Mouse (Mus musculus): Measurements from ENCODE around the gene Rbm20.

Rbm20 gene

DNA sequence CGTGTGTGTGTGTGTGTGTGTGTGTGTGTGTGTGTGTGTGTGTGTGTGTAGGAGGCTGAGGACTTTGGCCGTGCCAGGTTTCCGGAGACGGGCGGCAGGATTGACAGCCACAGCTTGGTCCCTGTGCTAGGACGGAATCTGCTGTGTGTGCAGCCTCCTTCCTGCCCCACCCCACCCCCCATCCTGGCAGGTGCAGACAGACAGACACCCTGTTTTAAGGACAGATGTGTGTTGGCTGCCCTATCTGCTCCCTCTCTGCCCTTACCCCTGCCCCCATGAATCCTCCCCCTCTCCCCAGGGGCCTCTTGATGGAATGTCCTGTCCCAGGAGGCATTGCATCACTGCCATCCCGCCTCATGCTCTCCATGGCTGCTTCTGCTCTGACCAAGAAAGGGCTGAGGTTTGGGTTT lies 77.3 kb downstream of the Rbm20 start:
- DNase-seq (ENCODE audit: low read depth, low spot score), result no peak

DNA sequence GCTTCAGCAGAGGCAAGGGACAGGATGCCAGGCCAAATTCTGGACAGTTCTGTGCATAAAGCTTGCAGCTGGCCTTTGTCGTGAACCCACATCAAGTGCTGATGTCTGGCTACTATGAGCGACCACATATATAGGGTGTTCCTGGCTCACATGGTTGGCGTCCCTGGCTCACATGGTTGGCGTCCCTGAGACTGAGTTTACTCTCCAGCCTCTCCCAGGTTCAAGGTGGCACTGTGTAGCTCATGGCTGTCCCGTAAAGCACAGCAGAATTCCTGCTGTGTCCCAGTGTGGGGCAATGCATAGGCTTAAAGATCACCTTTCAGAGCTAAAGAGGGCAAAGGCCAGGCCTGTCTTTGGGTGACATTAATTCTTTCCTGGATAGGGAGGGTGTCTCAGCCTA lies 78.2 kb downstream of the Rbm20 start:
- DNase-seq (ENCODE audit: low read depth, low spot score), result no peak

DNA sequence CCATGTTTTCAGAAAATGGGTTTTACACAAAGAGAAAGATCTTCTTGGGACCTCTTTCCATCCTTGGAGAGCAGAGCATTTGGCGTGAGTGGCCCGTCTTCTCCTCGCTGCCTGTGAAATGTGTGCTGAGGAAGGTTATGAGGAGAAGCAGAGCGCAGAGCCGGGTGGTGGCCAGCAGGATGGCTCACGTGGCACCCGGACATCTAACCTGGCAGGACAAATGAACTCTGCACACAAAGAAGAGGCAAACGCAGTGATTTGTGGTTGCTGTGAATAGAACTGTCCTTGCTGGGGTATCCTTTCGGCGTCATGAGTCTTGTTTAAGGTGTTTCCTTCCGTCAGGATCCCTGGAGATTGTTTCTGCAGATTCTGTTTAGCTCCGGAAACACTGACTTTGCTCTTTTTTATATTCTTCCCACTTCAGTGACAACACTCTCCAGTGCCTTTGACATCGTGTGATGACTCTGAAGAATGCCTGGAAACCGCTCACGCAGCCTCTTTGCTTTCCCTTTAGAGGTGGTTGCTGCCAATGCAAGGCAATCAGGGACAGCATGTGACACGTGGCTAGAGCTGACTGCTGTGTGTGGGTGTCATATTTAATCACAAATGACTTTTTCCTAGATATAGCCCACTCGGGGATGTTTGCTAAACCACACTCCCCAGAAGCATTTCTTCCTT lies 80.5 kb downstream of the Rbm20 start:
- no peak for DNase-seq (ENCODE audit: low read depth, low spot score)

DNA sequence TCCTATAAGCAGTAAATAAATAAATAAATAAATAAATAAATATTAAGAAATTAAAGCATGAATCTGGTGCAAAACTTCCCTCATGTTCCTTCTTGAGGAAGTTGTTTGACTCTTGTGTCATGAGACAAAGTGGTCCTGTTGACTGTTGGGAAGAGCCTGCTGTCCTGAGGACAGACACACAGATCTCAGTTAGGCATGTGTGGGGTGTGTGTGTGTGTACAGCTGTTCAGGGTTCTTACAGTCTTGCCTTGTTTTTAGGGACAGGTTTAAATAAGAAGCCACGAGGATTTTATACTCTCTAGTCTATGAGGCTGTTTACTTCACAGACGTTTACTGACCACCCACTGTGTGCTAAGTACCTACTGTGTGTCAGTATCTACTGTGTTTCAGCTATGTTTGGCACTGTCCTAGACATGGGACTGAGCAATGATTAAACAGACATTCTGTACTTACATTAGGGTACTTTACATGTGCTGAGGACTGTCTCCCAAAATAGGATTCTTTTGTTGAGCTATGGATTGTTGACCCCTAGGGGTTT lies 81.8 kb downstream of the Rbm20 start:
- DNase-seq (ENCODE audit: low read depth, low spot score), result no peak

DNA sequence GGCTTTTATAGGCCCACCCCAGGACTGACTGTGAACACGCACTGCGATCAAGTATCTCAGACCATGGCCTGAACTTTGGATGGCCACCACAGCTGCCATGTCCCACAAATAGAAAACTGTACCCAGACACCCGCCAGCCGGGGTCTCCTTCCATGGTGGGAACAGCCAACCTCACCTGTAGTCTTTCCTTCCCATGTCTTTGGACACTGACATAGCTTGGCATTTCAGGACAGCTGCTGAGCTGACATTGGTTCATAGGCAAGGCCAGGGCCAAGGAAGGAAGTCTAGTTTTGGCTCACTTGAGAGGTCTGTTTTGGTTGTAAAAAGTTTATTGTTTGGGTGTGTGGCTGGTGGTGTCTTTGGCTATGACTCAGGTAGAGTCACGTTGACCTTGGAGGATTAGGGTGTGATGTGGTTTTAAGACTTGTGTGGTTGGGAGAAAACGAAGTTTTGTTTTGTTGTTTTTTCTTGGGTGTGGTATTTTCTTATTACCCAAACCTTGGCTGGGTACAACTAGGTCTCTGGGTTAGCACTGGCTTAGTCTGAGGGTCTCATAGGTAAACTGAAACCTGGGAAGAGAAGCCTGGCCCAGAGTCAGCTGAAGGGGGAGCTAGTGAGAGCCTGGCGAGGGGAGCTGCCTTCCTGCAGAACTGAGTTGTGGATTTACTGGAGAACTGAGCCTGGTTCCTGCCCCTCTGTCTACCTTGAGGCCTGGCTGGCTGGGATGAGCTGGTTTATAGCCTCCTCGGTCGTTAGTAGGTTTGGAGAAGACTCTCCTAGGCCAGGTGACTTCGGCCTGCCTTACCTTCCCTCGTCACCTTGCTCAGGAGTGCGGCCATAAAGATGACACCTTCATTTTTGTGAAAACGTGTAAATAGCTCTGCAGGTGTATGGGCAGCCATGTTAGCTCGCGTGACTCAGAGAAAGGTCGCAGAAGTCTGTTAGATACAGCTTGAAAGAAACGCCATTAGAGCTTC lies 83.3 kb downstream of the Rbm20 start:
- no peak for DNase-seq (ENCODE audit: low read depth, low spot score)

DNA sequence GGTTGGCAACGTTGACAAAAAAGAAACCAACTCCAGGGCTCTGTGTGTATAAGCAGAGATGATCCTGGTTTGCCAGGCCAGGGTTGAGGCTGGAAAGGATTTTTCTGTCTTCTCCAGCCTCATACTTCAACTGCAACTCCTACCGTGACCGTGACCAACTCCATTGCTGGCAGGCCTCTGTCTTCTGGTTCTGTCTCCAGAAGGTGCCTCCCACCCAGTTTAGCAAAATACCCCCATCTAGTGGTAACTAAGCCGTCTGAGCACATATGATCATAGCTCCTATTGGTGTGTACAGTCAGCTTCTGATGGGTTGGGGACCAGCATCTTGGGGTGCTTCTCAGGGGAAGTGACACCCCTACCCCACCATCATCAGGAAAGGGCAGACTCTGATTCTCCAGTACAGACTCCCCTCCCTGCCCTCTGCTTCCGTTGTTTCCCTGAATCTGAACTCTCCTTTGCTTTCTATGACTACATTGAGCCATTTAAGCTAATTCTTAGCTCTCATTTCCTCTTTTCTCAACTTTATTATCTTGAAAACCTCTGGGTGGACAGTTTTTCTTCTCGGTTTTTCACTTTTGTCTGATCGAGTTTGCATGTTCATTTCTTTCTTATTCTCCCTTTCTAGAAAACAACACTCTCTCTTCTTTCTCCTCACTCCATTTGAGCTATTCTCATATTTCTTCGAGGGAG lies 85.8 kb downstream of the Rbm20 start:
- DNase-seq (ENCODE audit: low read depth, low spot score), result peak; percentile 35

DNA sequence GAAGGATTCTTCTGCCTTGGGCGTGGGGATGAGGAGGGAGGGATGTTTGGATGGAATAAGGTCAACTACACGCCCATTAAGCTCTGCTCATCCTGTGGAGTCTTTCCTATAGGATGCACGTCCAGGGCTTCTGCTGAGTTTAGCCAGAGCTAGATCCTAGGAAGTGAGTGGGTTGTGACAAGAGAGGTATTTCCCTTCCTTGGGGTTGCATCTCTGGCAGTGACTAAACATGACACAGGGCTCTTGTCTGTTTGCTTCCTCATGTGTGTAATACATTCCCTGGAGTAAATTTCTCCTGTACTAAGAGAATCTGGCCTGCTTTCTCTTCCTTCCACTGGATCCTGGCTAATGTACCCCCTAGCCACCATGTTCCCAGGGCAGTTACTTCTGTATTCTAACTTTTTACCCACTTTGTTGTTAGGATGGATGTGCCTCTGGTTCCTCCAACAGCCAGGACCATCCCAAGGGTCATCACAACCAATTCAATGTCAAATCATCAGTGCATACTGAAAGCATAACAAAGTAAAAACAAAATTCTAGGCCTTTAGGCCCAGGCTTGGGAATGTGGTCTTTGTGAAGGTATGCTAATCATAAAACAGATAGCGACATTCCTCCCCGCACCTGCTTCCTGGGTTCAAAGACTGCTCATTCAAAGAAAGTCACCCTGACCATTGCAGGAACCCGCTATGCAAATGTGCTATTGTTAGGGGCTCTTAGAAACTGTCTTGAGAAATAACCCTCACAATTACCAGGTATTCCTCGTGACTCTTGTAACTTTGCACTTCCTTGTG lies 87.8 kb downstream of the Rbm20 start:
- DNase-seq (ENCODE audit: low read depth, low spot score), result no peak

DNA sequence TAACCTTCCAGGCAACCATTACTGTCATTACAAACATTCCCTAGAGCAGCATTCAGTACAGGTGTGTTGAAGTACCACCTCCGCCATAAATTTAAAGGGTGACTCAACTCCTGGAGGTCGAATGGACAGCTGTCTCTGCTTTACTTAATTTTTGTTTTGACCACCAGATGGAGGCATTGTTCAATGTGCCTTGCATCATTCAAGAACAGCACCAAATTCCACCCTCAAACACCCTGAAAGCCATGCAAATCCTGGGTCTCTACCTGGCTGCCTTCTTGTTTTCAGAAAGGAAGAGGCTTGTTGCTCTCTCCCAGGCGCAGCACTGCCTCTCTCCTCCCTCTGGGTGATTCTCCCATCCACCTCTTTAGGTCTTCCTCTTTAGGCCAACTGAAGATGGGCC lies 91.4 kb downstream of the Rbm20 start:
- peak; percentile 70 for DNase-seq (ENCODE audit: low read depth, low spot score)

DNA sequence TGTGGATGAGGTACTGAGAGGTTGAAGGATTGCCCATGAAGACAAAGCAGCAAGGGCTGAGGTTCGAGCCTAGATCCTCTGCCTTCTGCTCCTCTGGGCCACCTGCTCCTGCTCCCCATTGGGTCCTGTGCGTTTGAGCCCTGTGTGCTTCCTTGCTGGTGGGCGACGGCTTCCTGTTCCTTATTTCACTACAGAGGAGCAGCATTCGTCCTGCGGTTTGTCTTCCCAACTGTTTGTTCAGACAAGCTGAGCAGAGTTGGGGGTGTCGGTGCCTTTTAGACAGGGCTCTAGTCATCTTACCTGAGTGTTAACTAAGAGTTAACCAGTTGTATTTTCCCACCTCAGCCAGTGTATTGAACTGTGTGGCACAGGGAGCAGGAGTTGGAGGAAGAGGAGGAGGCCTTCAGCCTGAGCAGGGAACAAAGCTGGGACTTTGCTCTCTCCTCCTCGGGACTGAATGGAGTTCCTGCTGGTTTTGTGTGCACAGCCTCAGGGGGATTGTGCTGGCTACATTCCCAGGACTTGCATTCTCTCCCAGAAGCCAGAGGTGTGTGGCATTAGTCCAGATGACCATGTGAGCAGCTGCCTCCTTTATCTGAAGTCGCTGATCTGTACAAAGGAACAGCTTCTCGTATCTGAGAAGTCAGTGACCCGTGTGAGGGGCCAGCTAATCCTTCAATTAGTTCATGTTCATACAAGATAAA lies 97.0 kb downstream of the Rbm20 start:
- DNase-seq (ENCODE audit: low read depth, low spot score), result peak; percentile 23

DNA sequence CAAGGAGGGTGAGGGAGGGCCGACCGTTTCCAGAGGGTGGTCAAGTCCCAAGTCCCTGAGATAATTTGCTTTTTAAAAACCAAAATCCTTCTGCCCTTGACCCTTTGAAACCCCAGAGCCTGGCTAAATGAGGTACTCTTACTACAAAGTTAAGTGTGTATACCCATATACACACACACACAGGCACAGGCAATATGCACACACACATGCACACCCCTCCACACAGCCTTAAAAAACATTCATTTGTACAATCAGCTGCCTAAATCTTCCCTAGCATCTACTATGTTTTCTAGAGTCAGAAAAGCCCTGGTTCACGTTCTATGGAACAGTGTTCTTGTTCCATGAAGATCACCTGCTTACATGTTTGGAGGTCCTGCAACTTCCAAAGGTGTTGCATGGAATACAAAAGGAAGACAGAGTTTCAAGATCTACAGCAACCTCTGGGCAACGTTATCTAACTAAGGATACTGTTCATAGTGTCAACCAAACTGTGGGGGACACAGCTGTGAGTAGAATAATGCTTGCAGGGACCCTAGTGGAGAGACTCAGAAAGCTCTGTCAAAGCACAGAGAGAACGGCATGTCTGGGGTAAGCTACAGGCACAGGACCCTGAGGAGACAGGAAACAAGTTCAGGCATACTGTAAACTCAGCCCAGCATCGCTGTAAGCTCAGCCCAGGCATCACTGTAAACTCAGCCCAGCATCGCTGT lies 97.7 kb downstream of the Rbm20 start:
- DNase-seq (ENCODE audit: low read depth, low spot score), result no peak

DNA sequence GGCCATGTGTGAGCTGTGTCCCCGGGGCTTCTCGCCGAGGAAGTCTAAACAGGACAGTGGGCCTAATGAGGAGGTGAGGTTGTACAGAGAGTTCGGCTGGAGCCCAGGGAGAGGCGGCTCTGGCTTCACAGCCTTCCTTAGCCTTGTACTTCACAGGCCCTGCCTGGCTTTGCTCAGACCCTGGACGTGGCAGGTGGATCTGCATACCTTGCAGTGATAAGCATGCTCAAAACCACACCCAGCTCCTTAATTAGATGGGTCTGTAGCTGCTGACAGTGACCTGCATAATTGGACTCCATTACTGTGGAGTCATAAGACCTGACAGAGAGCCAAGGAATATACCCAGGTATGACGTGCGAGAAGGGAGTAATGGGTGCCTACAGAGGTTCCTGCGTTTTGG lies 102.3 kb downstream of the Rbm20 start:
- no peak for DNase-seq (ENCODE audit: low read depth, low spot score)

DNA sequence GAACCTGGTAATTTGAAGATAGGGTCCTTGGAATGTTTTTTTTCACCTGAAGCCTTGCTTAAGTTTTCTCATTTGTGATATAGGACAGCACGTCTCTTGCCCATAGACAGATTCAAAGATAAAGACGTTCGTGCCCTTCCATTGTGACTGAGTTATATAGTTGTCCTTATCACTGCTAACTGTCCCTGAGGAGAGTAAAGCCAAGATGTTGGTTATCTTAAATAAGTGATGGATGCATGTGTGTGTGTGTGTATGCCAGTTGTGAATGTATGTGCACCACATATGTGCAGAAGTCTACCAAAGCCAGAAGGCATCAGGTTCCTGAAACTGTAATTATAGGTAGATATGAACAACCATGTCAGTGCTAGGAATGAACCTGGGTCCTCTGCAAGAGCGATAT lies 102.7 kb downstream of the Rbm20 start:
- DNase-seq (ENCODE audit: low read depth, low spot score), result no peak

DNA sequence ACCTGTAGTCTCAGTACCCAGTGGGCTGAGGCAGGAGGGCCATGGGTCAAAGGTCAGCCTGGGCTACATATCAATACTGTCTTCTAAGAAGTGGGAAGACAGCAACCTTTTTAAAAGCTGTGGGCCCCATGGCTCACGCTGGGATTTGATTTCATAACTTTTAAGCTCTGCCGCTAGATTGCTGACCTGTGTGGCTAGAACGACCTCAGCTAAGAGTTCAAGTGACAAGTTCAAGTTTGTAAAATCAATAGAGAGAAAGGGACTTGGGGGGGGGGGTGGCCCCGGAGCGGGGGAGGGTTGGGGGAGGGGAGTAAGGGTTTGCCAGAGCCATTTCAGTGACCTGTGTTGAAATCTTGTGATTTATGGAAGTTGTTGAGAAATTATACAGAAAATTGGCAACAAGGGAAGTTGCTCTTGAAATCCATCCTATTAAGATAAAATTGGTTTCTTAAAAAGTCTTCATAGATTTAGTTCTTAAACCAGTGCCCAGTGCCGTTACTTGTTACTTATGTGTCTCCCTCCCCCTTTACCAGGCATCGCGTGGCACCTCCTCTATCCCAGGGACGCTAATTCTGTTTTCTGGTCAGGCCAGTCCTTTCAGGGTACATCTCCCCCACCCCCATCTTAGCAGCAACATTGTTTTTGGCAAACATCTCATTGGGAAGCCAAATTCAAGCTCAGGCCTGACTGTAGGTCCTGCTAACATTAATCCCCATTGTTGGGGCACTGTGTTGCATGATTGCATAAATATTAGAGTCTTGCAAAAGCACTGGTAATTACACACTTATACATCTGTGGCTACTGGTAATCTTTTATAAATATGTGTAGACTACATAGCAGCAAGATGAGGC lies 103.9 kb downstream of the Rbm20 start:
- DNase-seq (ENCODE audit: low read depth, low spot score), result no peak

DNA sequence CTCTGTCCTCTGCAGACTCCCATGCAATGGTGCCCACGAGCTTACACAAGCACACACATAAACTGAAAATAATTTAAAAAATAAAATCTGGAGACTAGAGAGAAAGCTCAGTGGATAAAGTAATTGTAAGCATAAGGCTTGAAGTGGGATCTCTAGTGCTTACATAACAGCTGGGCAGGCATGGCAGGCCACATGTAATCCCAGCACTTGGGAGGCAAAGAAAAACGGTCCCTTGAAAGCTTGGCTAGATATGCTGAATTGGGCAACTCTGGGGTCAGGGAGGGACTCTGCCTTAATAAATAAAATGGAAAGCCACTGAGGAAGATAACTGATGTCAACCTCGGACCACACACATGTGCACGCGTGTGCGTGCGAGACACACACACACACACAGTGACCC lies 104.7 kb downstream of the Rbm20 start:
- no peak for DNase-seq (ENCODE audit: low read depth, low spot score)

DNA sequence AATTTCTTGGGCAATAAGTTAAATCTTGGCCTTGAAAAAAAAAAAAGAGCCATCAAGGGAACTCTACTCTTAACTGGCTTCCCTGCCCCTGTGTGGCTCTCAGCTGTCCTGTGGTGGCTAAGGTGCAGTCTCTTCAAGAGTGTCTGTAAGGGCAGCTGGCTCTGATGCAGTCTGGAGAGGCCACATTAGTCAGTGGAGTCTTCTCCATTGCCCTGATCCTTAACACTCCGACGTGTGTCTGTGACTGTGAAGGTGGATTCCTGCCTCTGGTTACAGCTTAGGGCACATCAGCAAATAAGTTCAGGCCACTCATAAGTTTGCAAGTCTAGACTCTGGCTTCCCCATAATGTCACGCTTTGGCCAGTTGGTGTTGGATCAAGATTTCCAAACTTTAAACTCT lies 108.2 kb downstream of the Rbm20 start:
- DNase-seq (ENCODE audit: low read depth, low spot score), result no peak

DNA sequence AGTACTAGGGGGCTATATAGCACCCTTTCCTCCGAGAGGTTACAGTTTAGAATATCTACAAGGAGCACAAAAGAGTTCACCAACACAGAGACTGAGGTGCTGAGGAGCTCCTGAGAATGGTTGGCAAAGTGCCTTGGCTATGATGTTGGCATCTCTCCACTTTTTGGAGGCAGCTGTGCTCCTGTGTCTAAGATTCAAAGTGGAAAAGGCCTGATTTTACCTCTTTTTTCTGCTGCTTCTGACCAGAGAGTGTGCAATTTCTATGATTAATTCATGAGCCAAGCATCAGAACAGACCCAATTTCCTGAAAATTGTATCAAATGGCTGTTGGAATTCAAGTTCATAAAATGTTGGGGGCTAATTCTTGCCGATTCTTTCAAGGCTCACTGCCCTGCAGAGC lies 109.1 kb downstream of the Rbm20 start:
- DNase-seq (ENCODE audit: low read depth, low spot score), result no peak

DNA sequence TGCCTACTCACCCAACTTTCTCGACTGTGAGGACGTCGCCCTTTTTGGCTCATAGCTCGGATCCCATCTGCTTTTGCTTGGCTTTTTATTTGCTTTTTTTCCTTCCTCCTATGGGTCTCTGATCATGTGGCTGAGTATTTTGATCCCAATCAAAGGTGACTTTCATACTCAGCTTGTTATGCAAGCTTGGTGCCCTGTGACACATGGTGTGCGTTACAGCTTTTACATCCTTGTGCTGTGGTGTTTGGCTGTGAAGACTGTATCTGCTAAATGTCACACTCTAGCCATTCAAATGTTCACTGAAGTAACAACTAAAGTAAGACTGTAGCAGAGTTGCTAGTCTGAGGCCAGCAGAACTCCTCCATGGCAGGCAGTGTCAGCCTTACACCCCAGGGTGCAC lies 109.7 kb downstream of the Rbm20 start:
- no peak for DNase-seq (ENCODE audit: low read depth, low spot score)

DNA sequence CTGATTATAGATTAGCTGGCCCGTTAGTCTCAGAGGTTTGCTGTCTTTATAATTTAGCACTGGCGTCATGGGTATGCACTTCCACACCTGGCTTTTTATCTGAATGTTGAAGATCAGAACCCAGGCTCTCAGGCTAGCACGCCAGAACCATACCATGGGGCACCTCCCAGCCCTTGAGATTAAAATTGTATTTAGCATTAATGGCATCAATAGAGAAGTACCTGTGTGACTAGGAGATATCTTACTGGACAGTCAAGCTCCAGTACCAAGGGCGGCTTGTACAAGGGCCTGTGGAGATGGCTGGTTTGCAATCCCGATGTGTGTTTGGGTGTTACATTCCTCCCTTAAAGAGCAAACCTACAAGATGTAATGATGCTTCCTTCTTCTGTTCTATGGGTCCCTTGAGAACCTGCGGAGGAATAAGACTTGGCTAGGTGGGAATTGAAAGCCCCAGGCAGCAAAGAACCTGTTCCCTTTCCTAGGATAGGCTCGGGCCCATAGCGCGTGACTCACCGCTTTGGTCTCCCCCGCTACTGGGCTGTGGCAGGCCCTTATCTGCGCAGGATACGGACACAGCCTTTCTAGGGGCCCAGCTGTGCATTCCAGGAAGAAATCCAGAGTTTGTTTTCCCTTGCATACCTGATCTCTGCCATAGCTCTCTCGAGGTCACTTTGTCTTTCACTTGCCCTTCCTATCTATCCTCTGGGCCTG lies 111.7 kb downstream of the Rbm20 start:
- no peak for DNase-seq (ENCODE audit: low read depth, low spot score)
